Mouse (Mus musculus) G1E (cell line): ENCODE data around the gene Kcnq2.

ENCODE experiments used
- CTCF ChIP-seq: IDR thresholded peaks from 2 replicates; pipeline ENCODE4 v1.5.1; 2012; ENCODE audit warnings: low read depth, low read length, inconsistent platforms, mixed read lengths
- GATA1 ChIP-seq: IDR thresholded peaks from 2 replicates; pipeline ENCODE4 v1.6.1; 2012; ENCODE audit warnings: borderline replicate concordance, low read length, inconsistent platforms, mixed read lengths
- TAL1 ChIP-seq: conservative IDR thresholded peaks from 2 replicates; pipeline ENCODE4 v1.6.1; 2012; ENCODE audit warnings: low read depth, low read length, inconsistent platforms, mixed read lengths

- TF ChIP-seq CTCF (no peak), TAL1 (no peak), GATA1 (no peak)
Measured at GRCm38 (mm10) chr2:181174646-181175045, 39.5 kb upstream of the Kcnq2 start.
